Mouse (Mus musculus) central nervous system, embryonic 14 days (tissue): Measurements from ENCODE around the gene Ipcef1. TPM values are rescaled to one million over a fixed set of nuclear protein-coding genes. Genes with fewer than 3 reads are reported as not detected.

ENCODE experiments used
- polyA plus RNA-seq: library from polyadenylated mRNA; depleted of rRNA; stranded (reverse); fragments of >200 nt; gene quantifications from 2 replicates; pipeline ENCODE4 v1.2.3, GENCODE M21; 2012; rRNA removed

The Ipcef1 gene
- 1.1 and 1.2 TPM in 2 replicates for polyA plus RNA-seq

GRCm38 (mm10) chr10:7052315-7053017 is at the start of gene Ipcef1:
Gene Ipcef1, minus strand, starts transcription at chr10:7052478.

Other genes starting within 250 kb of the Ipcef1 start
- 4.5 and 5.9 TPM in 2 replicates for gene Cnksr3, start 159.8 kb upstream of the Ipcef1 start, polyA plus RNA-seq